Mouse (Mus musculus) testis, adult 2 months (tissue): Measurements from ENCODE around the gene Ppfia3.

ENCODE experiments used
- CTCF ChIP-seq: fragments of 200-500 bp; IDR thresholded peaks from 2 replicates; pipeline ENCODE4 v1.5.1; 2012; ENCODE audit warnings: low read depth, mild to moderate bottlenecking, inconsistent platforms, low read length, moderate library complexity; ENCODE audit not compliant: control insufficient read depth, insufficient read depth, insufficient replicate concordance
- POLR2A ChIP-seq: fragments of 200-500 bp; IDR thresholded peaks from 2 replicates; pipeline ENCODE4 v1.6.1; 2012; ENCODE audit warnings: low read depth, mild to moderate bottlenecking, inconsistent platforms, low read length, moderate library complexity; ENCODE audit not compliant: control insufficient read depth

DNA sequence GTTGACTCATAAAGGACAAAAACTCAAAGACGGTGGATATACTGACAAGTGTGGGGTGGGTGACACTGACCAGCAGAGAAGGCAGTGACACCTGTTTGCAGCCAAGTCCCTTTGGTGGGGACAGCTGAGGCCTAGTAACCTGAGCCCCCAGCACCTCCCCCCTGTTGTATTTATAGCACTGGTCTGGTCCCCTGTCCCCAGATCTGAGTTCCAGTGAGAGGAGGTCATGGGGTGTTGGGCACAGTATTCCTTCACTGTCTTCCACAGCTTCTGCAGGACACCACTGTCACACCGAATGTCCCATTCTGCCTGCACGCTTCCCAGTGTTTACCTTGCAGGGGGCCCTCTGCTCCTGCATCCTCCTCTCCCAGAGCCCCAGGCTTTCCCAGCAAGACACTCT lies 32.2 kb downstream of the Ppfia3 start:
- TF ChIP-seq CTCF (no peak), POLR2A (no peak)
